Comparison of ENCODE assay signal across 8 mouse cellular contexts in the genomic region with DNA sequence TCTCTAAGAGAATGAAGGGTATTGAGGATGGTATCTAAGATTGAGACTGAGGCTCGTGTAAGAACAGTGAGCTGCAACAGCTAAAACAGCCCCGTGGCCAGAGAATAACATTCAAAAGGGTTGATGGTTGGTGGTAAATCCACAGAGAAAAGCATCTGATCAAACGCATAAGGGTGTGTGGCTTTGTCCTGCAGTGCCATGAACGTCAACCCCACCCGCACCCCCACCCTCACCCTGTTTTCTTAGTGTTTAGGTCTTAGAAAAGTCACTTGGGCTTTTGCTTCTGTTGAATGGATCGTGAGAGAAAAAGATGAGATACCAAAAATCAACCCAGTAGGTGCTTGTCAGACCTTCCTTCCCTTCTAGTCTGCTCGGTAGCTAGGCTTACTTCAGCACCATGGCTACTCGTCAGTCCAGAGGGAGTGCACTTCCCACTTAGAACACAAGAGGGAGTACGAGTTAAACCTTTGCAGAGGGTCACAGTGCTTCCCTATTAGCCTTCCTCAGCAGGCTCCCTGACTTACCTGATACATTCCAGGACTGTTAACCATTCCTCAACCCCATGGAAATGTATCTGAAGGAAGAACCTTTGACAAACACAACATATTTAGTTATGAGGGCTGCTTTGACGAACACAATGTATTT. TPM values are rescaled to one million over a fixed set of nuclear protein-coding genes. Genes with fewer than 3 reads are reported as not detected.
A peak's percentile ranks its signal among the peaks of the same experiment; 100 is the strongest.
DNase-seq lines count a peak whose midpoint lies in the region; ATAC-seq and TF ChIP-seq lines count a peak whose summit lies in the region.

No protein-coding gene starts in this region.

- no peaks in the 10 kb centered on the region for H3K27me3 ChIP-seq in embryonic facial prominence, embryonic 11.5 days (ENCODE audit: control insufficient read depth, insufficient read depth, low read length)
- H3K27me3 ChIP-seq in heart, adult 2 months (ENCODE audit: control insufficient read depth, insufficient read depth, low read length), result no peaks in the 10 kb centered on the region
- H3K27me3 ChIP-seq in kidney, embryonic 14.5 days (ENCODE audit: control insufficient read depth, insufficient read depth, low read length), result no peaks in the 10 kb centered on the region
- no peaks in the 10 kb centered on the region for H3K27me3 ChIP-seq in limb, embryonic 13.5 days
- no peaks in the 10 kb centered on the region for H3K27me3 ChIP-seq in splenic B cell, adult 2 months (ENCODE audit: control insufficient read depth, insufficient read depth, low read length, poor library complexity, severe bottlenecking)

- no peaks in the 10 kb centered on the region for H3K4me1 ChIP-seq in embryonic facial prominence, embryonic 11.5 days (ENCODE audit: control insufficient read depth, insufficient read depth, low read length)
- H3K4me1 ChIP-seq in heart, adult 2 months (ENCODE audit: control insufficient read depth, insufficient read depth, low read length), result no peaks in the 10 kb centered on the region; the same call in 1 of the 2 replicates
- H3K4me1 ChIP-seq in kidney, embryonic 14.5 days (ENCODE audit: control insufficient read depth, insufficient read depth, low read length), result no peaks in the 10 kb centered on the region
- H3K4me1 ChIP-seq in limb, embryonic 13.5 days, result no peaks in the 10 kb centered on the region

- no peak overlapping the region for H3K4me2 ChIP-seq in embryonic facial prominence, embryonic 11.5 days (ENCODE audit: low read depth, low read length)
- H3K4me2 ChIP-seq in kidney, embryonic 14.5 days (replicated peaks; ENCODE audit: low read depth, low read length), result no peak overlapping the region
- H3K4me2 ChIP-seq in limb, embryonic 13.5 days (replicated peaks), result no peak overlapping the region

- TF ChIP-seq POLR2A in heart, adult 2 months (IDR thresholded peaks at IDR 0.05; ENCODE audit: insufficient read depth, low read depth, low read length), result no peak

- WGBS in embryonic facial prominence, embryonic 11.5 days, result 35% methylated on average over 10 of the region's 10 CpGs
- 33% methylated on average over 10 of the region's 10 CpGs for WGBS in heart, adult 2 months
- 39% methylated on average over 10 of the region's 10 CpGs for WGBS in kidney, embryonic 14.5 days
- WGBS in limb, embryonic 13.5 days, result 37% methylated on average over 10 of the region's 10 CpGs

- no peak overlapping the region for H3K27ac ChIP-seq in embryonic facial prominence, embryonic 11.5 days (replicated peaks; ENCODE audit: low read depth, low read length)
- no peak overlapping the region for H3K27ac ChIP-seq in heart, adult 2 months
- H3K27ac ChIP-seq in kidney, embryonic 14.5 days (ENCODE audit: low read depth, low read length), result no peak overlapping the region
- H3K27ac ChIP-seq in limb, embryonic 13.5 days, result no peak overlapping the region

- H3K36me3 ChIP-seq in embryonic facial prominence, embryonic 11.5 days (replicated peaks; ENCODE audit: control insufficient read depth, insufficient read depth, low read depth, low read length), result no peaks in the 10 kb centered on the region
- H3K36me3 ChIP-seq in heart, adult 2 months (ENCODE audit: control insufficient read depth, insufficient read depth, low read length), result no peaks in the 10 kb centered on the region
- H3K36me3 ChIP-seq in kidney, embryonic 14.5 days (ENCODE audit: control insufficient read depth, insufficient read depth, low read length), result no peaks in the 10 kb centered on the region
- H3K36me3 ChIP-seq in limb, embryonic 13.5 days, result peaks cover 1% of the 10 kb centered on the region; the same call in 1 of the 2 replicates
- H3K36me3 ChIP-seq in splenic B cell, adult 2 months (ENCODE audit: control insufficient read depth, insufficient read depth, low read length, poor library complexity, severe bottlenecking), result no peaks in the 10 kb centered on the region

- peak; percentile 76; the same call in 1 of the 2 replicates for ATAC-seq in embryonic facial prominence, embryonic 11.5 days (replicated peaks; ENCODE audit: insufficient number of reproducible peaks, low FRiP score, low TSS enrichment, low read depth)
- ATAC-seq in kidney, embryonic 14.5 days (ENCODE audit: low FRiP score, low TSS enrichment), result peak; percentile 66; the same call in 1 of the 2 replicates
- ATAC-seq in limb, embryonic 13.5 days (ENCODE audit: low FRiP score, low read depth), result peak; percentile 83; the same call in 1 of the 2 replicates

- peak; percentile 85 for TF ChIP-seq EP300 in heart, adult 2 months (IDR thresholded peaks at IDR 0.05; ENCODE audit: insufficient read depth, low read depth, low read length)

- H3K4me3 ChIP-seq in embryonic facial prominence, embryonic 11.5 days (ENCODE audit: low read depth, low read length), result no peak overlapping the region
- H3K4me3 ChIP-seq in heart, adult 2 months, result no peak overlapping the region
- H3K4me3 ChIP-seq in kidney, embryonic 14.5 days (ENCODE audit: low read length), result no peak overlapping the region
- H3K4me3 ChIP-seq in limb, embryonic 13.5 days, result no peak overlapping the region

- peak; percentile 94 for TF ChIP-seq CTCF in heart, adult 2 months (IDR thresholded peaks at IDR 0.05)

- intact Hi-C loops in heart, adult 2 months (cut with DNase I), result loop anchor here (1.0 to 5.0 kb wide), 4 partner anchors 106 to 295 kb away; no protein-coding TSS in a partner anchor

- H3K79me2 ChIP-seq in heart, adult 2 months (replicated peaks; ENCODE audit: control insufficient read depth, insufficient read depth, low read length), result no peaks in the 10 kb centered on the region

- DNase-seq in A20 (ENCODE audit: low read depth, low spot score), result peak; percentile 76
- peak; percentile 89 for DNase-seq in adrenal gland, postnatal 14 days
- DNase-seq in embryonic facial prominence, embryonic 11.5 days (ENCODE audit: low spot score), result peak; percentile 96
- peak; percentile 46 to 62 for DNase-seq in heart, adult 2 months
- DNase-seq in naive thymus-derived CD4-positive, alpha-beta T cell, adult 2 months (ENCODE audit: low read depth), result peak; percentile 79
- DNase-seq in splenic B cell, adult 2 months (ENCODE audit: low read depth, low spot score), result peak; percentile 87

- H3K9ac ChIP-seq in embryonic facial prominence, embryonic 11.5 days (replicated peaks; ENCODE audit: low read length), result no peak overlapping the region
- no peak overlapping the region for H3K9ac ChIP-seq in heart, adult 2 months (ENCODE audit: low read depth, low read length)
- H3K9ac ChIP-seq in kidney, embryonic 14.5 days (ENCODE audit: low read depth, low read length), result no peak overlapping the region
- H3K9ac ChIP-seq in limb, embryonic 13.5 days, result no peak overlapping the region

- H3K9me3 ChIP-seq in embryonic facial prominence, embryonic 11.5 days (replicated peaks; ENCODE audit: control insufficient read depth, low read length), result no peaks in the 10 kb centered on the region
- no peaks in the 10 kb centered on the region for H3K9me3 ChIP-seq in kidney, embryonic 14.5 days (ENCODE audit: control insufficient read depth, low read length)
- H3K9me3 ChIP-seq in limb, embryonic 13.5 days, result no peaks in the 10 kb centered on the region

RNA-seq across cellular contexts. Expression of gene Rab3b, which starts 9.0 kb away (rescaled TPM):
- 40.1 and 50.7 TPM in 2 replicates for total RNA-seq in adrenal gland, postnatal 14 days (2021)
- polyA plus RNA-seq in embryonic facial prominence, embryonic 11.5 days (2014; fragmentation: Nextera tagmentation; extraction: Ambion mirVana), result 24.9 and 28.0 TPM in 2 replicates
- 1 to 10 TPM in 1 of 2 experiments, under 1 TPM in 1; 0.63 to 1.3 TPM for total RNA-seq in heart, adult 2 months (2021)
- polyA plus RNA-seq in heart, adult 2 months (2012; rRNA removed), result 6.2 and 6.6 TPM in 2 replicates
- 16.0 and 16.6 TPM in 2 replicates for polyA plus RNA-seq in kidney, embryonic 14.5 days (2014; fragmentation: Nextera tagmentation; extraction: Ambion mirVana)
- polyA plus RNA-seq in limb, embryonic 13.5 days (2015; fragmentation: Nextera tagmentation; extraction: Ambion mirVana), result 18.0 and 19.7 TPM in 2 replicates

RNA-seq across cellular contexts. Expression of gene A730015C16Rik, which starts 21.4 kb away (rescaled TPM):
- 0.53 TPM in 1 of 2 replicates, not detected in the other for total RNA-seq in adrenal gland, postnatal 14 days (2021)
- polyA plus RNA-seq in embryonic facial prominence, embryonic 11.5 days (2014; fragmentation: Nextera tagmentation; extraction: Ambion mirVana), result 0.69 and 0.99 TPM in 2 replicates
- not detected for total RNA-seq in heart, adult 2 months (2021)
- 0.15 TPM in 1 of 2 replicates, not detected in the other for polyA plus RNA-seq in heart, adult 2 months (2012; rRNA removed)
- 0.76 and 1.5 TPM in 2 replicates for polyA plus RNA-seq in kidney, embryonic 14.5 days (2014; fragmentation: Nextera tagmentation; extraction: Ambion mirVana)
- polyA plus RNA-seq in limb, embryonic 13.5 days (2015; fragmentation: Nextera tagmentation; extraction: Ambion mirVana), result 1.5 and 1.6 TPM in 2 replicates

RNA-seq across cellular contexts. Expression of gene Kti12, which starts 22.3 kb away (rescaled TPM):
- 29.3 and 32.1 TPM in 2 replicates for total RNA-seq in adrenal gland, postnatal 14 days (2021)
- polyA plus RNA-seq in embryonic facial prominence, embryonic 11.5 days (2014; fragmentation: Nextera tagmentation; extraction: Ambion mirVana), result 55.5 and 58.1 TPM in 2 replicates
- 10 to 100 TPM; 20.3 to 23.3 TPM for total RNA-seq in heart, adult 2 months (2021)
- 22.9 and 29.7 TPM in 2 replicates for polyA plus RNA-seq in heart, adult 2 months (2012; rRNA removed)
- polyA plus RNA-seq in kidney, embryonic 14.5 days (2014; fragmentation: Nextera tagmentation; extraction: Ambion mirVana), result 66.3 and 68.7 TPM in 2 replicates
- polyA plus RNA-seq in limb, embryonic 13.5 days (2015; fragmentation: Nextera tagmentation; extraction: Ambion mirVana), result 49.6 and 50.5 TPM in 2 replicates

RNA-seq across cellular contexts. Expression of gene Txndc12, which starts 35.5 kb away (rescaled TPM):
- 63.8 and 73.9 TPM in 2 replicates for total RNA-seq in adrenal gland, postnatal 14 days (2021)
- polyA plus RNA-seq in embryonic facial prominence, embryonic 11.5 days (2014; fragmentation: Nextera tagmentation; extraction: Ambion mirVana), result 120 and 130 TPM in 2 replicates
- 10 to 100 TPM; 29.2 to 30.0 TPM for total RNA-seq in heart, adult 2 months (2021)
- 15.7 and 23.4 TPM in 2 replicates for polyA plus RNA-seq in heart, adult 2 months (2012; rRNA removed)
- polyA plus RNA-seq in kidney, embryonic 14.5 days (2014; fragmentation: Nextera tagmentation; extraction: Ambion mirVana), result 112 and 117 TPM in 2 replicates
- polyA plus RNA-seq in limb, embryonic 13.5 days (2015; fragmentation: Nextera tagmentation; extraction: Ambion mirVana), result 115 and 121 TPM in 2 replicates

RNA-seq across cellular contexts. Expression of gene Btf3l4, which starts 36.4 kb away (rescaled TPM):
- total RNA-seq in adrenal gland, postnatal 14 days (2021), result 116 and 127 TPM in 2 replicates
- polyA plus RNA-seq in embryonic facial prominence, embryonic 11.5 days (2014; fragmentation: Nextera tagmentation; extraction: Ambion mirVana), result 253 and 305 TPM in 2 replicates
- total RNA-seq in heart, adult 2 months (2021), result 10 to 100 TPM; 70.1 to 78.1 TPM
- polyA plus RNA-seq in heart, adult 2 months (2012; rRNA removed), result 18.5 and 33.8 TPM in 2 replicates
- polyA plus RNA-seq in kidney, embryonic 14.5 days (2014; fragmentation: Nextera tagmentation; extraction: Ambion mirVana), result 199 and 224 TPM in 2 replicates
- 198 and 209 TPM in 2 replicates for polyA plus RNA-seq in limb, embryonic 13.5 days (2015; fragmentation: Nextera tagmentation; extraction: Ambion mirVana)
